Mouse (Mus musculus) mouse trophoblast stem cell (cell line): ENCODE data around the gene Gm49387.

Source experiments
- in situ Hi-C, 2 experiments: fragments of 300-500 bp; cut with MseI, MboI; formaldehyde crosslinking; loops; 2 replicates in 1 of 2; 3 replicates in 1 of 2; pipeline ENCODE4 v1.15.1; 2025

The Gm49387 gene

GRCm38 (mm10) chr14:31662555-31663211 is 22.0 kb upstream of the Gm49387 start:
- in situ Hi-C loops, result loop anchor here in 1 of 2 experiments (25.0 kb wide), 2 partner anchors 275 to 400 kb away; no protein-coding TSS in a partner anchor

GRCm38 (mm10) chr14:31661671-31662554 is 21.2 kb upstream of the Gm49387 start:
- in situ Hi-C loops, result loop anchor here in 1 of 2 experiments (25.0 kb wide), 2 partner anchors 275 to 400 kb away; no protein-coding TSS in a partner anchor

- in situ Hi-C loops, result loop anchor here in 1 of 2 experiments (25.0 kb wide), 2 partner anchors 277 to 402 kb away; no protein-coding TSS in a partner anchor
These were observed 19.8 kb upstream of the Gm49387 start for GRCm38 (mm10) chr14:31660312-31661093.

GRCm38 (mm10) chr14:31659501-31660181 is 19.0 kb upstream of the Gm49387 start:
- in situ Hi-C loops, result loop anchor here in 1 of 2 experiments (5.0 to 25.0 kb wide), 3 partner anchors 133 to 403 kb away; no protein-coding TSS in a partner anchor

GRCm38 (mm10) chr14:31658126-31658680 is 17.5 kb upstream of the Gm49387 start:
- in situ Hi-C loops, result loop anchor here in 1 of 2 experiments (5.0 to 25.0 kb wide), 3 partner anchors 134 to 404 kb away; no protein-coding TSS in a partner anchor

GRCm38 (mm10) chr14:31656857-31657645 is 16.4 kb upstream of the Gm49387 start:
- in situ Hi-C loops, result loop anchor here in 1 of 2 experiments (5.0 to 25.0 kb wide), 3 partner anchors 135 to 405 kb away; no protein-coding TSS in a partner anchor

- in situ Hi-C loops, result loop anchor here in 1 of 2 experiments (5.0 to 25.0 kb wide), 3 partner anchors 136 to 406 kb away; no protein-coding TSS in a partner anchor
These were observed 15.7 kb upstream of the Gm49387 start for GRCm38 (mm10) chr14:31656386-31656785.

GRCm38 (mm10) chr14:31655406-31655805 is 14.7 kb upstream of the Gm49387 start:
- in situ Hi-C loops, result loop anchor here in 1 of 2 experiments (5.0 to 25.0 kb wide), 3 partner anchors 137 to 407 kb away; no protein-coding TSS in a partner anchor

GRCm38 (mm10) chr14:31654816-31655215 is 14.1 kb upstream of the Gm49387 start:
- in situ Hi-C loops, result loop anchor here (5.0 to 25.0 kb wide), 4 partner anchors 132 to 407 kb away; no protein-coding TSS in a partner anchor

- in situ Hi-C loops, result loop anchor here (5.0 to 25.0 kb wide), 3 partner anchors 134 to 409 kb away; no protein-coding TSS in a partner anchor
These were observed 12.6 kb upstream of the Gm49387 start for GRCm38 (mm10) chr14:31653101-31653875.

GRCm38 (mm10) chr14:31652624-31653023 is 11.9 kb upstream of the Gm49387 start:
- in situ Hi-C loops, result loop anchor here (5.0 to 25.0 kb wide), 3 partner anchors 135 to 410 kb away; no protein-coding TSS in a partner anchor

GRCm38 (mm10) chr14:31652106-31652505 is 11.4 kb upstream of the Gm49387 start:
- in situ Hi-C loops, result loop anchor here (5.0 to 25.0 kb wide), 3 partner anchors 135 to 410 kb away; no protein-coding TSS in a partner anchor

GRCm38 (mm10) chr14:31651206-31651605 is 10.5 kb upstream of the Gm49387 start:
- in situ Hi-C loops, result loop anchor here (5.0 to 25.0 kb wide), 3 partner anchors 136 to 411 kb away; no protein-coding TSS in a partner anchor

- in situ Hi-C loops, result loop anchor here (5.0 to 25.0 kb wide), 3 partner anchors 137 to 412 kb away; no protein-coding TSS in a partner anchor
These were observed 9.7 kb upstream of the Gm49387 start for GRCm38 (mm10) chr14:31650347-31650746.

- in situ Hi-C loops, result no loop called here
These were observed 7.3 kb upstream of the Gm49387 start for GRCm38 (mm10) chr14:31647991-31648390.

- in situ Hi-C loops, result no loop called here
These were observed 5.2 kb upstream of the Gm49387 start for GRCm38 (mm10) chr14:31645920-31646319.

GRCm38 (mm10) chr14:31644931-31645547 is 4.4 kb upstream of the Gm49387 start:
- in situ Hi-C loops, result no loop called here
